Mouse (Mus musculus) testis, postnatal 14 days (tissue): ENCODE measurements around the gene Lrrc46.

ENCODE experiments used
- DNase-seq: peaks from one replicate; pipeline ENCODE4 v3.0.0; 2021; ENCODE audit warnings: low spot score

Lrrc46 gene

DNA sequence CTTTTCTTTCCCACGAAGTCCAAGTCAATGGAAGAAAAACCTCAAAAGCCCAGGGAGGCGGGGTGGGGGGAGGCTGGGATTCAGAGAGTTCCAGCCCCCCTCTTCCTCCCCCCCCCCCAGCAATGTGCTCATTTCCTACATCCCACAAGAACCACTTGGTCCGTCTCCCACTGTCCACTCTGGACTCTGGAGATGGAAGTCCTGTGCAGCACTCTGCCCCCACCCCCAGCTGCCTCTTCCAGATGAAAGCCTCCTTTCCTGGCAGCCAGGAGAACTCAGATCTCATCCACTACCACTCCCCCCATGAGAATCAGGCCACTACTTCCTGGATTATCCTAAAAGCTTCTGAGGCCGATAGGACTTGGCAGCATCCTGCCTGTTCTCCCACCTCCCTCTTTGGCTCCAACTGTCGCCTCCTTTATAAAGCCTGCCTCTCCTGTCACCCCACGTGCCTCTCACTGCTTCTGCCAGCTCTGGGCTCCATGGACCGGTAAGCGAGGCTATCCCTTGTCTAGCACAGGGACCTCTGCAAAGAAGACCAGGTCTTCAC is 28.0 kb downstream of the Lrrc46 start, which contains the start of gene Sp6:
Gene Sp6 (plus strand): TSS at position 274 of the 550 bp plus-strand sequence.
- DNase-seq: no peak

DNA sequence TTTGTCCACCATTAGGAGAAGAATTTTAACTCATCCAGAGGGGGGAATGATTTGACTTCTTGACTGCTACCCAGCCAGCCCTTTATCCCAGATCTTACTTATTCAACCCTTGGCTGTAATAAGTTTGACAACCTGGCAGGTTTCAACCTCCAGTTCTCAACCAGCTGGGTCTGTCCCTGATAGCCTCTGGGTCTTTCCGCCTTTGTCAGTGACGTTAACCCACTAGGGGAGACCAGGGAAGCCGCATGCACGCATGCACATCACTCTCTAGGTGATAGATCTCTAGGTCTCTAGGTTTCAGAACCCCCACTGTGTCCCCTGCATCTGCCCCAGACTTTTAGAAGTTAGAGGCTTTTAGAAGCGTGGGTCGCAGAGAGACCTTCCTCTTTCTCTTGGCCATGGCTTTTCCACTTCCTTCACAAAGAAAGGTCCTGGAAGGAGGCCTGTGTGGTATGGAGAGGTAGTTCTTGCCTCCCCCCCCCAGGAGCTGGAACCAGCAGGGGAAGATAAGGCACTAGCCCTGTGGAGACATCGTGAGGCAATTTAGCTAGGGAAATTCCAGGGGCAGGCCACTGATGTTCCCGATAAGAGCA is 31.9 kb downstream of the Lrrc46 start:
- no peak for DNase-seq

DNA sequence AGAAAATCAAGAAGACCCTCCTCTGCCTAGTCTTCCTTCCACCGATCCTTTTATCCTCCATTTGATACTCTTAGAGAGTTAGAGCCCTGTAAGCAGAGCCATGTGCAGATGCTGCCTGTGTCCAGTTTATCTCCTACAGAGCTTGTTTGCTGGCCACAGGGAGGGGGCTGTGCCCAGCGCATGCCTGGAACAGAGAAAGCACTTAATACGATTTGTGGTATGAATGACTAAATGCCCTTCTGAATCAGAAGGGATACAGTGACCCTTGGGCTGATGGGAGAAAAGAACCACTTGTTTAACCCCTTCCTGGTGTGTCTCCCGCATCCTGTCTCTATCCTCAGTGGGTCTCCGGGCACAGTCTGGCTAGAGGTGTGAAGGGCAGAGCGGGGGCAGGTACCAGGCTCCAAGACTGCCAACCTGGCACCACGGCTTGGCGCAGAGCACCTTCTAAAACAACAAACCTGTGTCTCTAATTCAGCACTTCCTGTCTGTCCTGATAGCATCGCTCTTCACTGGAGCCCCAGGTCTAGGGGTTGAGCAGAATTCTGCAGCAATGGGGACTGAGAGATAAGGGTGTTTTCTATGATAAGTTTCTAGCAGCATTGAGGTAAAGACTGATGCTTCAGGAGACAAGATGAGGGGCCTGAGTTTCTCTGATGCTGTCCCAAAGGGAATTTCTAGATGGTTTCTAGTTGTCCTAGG is 34.0 kb downstream of the Lrrc46 start:
- no peak for DNase-seq

DNA sequence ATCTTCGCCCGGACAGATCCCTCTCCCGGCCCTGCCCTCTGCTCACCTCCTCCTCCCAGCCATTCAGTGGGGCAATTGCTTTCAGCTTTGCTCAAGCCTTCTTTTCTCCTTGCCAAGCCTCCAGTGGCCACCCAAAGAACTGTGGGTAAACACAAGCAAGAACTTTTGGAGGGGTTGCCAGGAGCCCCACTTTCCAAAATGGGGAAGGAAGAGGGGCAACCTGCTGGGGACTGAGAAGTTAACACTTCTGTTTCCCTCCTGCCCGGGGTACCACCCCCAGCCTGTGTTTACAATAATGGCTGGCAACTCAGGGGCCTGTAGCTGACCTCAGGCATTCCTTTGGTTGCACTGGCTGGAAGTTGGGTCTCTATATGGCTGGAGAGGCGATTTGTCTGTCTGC is 38.0 kb downstream of the Lrrc46 start:
- DNase-seq: no peak

DNA sequence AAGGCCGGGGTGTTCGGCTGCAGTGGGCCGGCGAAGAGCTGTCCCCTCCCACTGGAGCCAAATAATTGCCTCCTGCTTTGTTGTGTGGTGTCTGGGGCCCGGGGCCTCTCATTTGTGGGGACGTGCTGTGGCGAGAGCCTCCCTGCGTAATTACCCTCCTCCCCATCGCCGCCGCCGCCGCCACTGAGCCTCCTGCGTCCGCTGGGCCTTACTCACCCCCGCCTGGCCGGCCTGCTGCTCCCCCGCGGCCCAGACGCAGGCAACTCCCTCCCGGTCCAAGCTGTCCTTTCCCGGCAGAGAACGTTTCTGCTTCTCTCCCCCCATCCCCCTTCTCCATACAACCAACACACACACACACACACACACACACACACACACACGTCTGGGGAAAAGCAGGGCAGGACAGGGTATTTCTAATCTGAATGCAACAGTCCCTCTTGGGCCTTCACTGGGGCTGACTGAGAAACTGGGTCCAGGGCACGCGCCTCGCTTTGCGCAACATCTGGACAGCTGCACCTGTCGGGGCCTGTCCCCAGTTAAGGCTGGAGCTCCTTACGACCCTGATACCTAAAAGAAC is 43.7 kb downstream of the Lrrc46 start:
- DNase-seq: no peak

DNA sequence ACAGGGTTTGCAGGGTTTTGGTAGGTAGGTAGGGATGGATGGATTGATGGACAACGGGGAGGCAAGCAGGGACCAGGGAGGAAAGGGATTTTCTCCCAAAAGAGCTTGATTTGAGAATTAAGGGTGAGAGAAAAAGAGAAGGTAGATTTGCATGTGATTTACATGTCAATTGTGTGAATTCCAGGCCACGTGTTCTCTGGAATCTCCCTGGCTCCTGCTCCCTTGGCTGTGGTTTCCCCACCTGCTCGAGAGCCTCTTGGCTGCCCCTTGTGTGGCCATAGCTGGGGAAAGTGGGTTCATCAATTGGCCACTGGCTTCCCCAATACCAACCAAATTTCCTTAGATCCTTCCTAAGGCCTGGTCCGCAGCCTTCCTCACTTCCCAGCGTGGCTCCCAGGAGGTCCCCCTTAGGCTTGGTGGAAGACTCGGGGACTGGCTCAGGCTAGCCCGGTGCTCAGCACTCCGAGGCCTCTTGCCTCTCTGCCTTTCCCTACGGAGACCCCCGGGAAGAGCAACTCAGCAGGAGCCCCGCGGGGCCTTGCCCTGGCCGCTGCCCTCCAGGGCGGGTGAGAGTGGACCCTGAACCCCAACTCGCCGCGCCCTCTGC is 44.3 kb downstream of the Lrrc46 start:
- no peak for DNase-seq

DNA sequence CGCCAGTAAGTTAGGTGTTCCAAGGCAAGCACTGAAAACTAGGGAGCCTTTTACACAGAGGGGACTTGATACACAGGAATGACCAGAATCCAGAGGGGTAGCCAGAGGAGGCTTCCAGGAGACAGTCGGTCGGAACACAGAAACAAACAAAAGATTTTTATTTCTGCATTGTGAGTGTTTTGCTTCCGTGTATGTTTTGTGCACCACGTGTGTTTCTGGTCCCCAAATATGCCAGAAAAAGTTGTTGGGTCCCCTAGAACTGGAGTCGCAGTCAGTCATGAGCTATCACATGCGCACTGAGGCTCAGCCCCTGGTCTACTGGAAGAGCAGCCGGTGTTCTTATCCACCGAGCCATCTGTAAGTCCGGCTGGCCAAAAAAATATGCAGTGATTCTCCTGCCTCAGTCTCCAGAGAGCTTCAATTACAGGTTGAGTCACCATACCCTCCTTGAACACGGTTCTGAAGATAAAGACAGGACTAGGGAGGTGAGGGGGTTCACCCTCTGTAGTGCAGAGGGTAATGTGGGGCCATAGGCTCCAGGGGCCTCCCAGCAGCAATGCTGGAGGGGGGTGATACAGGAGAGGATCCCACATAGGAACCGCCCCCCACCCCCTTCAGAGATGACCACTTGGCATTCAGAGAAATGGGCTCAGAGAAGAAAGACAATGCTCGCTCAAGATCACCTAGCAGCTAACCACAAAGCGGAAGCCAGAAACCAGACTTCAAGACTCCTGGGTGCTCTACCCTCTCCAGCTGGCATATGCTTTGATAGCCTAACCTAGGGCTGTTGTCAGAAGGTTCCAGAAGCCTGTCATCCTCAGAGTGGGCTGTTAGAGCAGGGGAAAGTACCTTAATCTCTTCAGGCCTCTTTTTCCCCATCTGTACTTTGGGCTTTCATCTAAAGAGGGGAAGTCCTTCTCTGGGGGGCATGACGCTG is 45.1 kb downstream of the Lrrc46 start:
- no peak for DNase-seq

DNA sequence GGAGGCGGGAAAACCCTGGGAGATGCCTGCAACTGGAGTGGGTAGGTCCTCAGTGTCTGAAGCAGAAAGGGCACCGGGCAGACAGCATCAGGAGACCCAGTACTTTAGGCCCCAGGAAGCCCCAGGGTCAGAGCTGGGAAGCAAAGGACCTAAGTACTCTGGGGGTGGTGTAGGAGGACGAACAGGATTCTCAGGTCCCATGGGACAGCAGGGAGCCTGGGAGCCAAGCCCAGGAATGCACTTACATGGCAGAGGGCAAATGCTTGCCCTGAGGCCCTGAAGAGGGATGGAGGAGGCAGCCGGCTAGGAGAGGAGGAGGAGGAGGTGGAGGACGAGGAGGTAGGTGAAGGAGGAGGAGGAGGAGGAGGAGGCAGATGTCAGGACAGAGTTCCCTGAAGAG is 46.2 kb downstream of the Lrrc46 start:
- no peak for DNase-seq

DNA sequence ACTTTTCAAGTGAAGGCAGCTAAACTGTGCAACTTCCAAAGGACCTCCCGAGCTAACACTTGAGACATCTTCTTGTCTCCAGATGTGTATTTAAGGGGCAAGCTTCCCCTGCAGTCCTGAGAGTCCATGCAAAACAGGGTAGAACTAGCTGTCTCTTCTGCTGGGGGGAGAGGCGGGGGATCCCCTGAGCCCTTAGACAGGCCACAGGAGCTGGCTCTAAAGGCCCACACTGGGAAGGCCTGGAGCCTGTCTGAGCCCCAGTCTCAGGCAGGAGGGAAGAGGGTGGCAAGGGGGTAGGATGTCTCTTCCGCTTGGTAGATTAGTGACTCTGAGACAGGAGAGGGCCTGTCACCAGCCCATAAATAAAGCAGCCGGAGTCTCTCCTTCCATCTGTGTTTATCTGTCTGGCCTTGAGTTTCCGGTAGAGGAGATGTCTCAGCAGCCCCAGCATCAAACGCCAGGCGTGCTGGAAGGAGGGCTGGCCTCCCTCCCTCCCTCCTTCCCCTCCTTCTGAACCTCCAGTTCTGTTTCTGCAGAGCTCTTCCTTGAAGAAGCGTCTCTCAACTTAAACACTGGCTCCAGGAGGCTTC is 48.4 kb downstream of the Lrrc46 start:
- no peak for DNase-seq

DNA sequence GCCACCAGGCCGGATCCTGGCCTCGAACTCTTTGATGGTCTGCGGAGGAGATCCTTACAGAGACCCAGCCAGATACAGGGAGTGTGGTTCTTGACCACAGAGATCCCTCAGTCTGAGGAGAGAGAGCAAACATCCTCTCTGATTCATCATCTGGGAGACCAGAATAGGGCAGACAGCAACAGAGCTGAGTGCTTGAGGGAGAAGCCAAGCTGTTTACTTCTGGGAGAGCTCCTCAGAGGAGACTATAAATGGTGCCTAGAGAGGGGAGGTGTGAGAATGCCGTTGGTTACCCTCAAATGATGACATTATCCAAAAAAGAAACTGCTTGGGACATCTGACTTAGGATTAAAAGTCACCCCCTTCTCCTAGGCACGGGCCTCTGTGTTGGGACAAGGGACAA is 49.7 kb downstream of the Lrrc46 start:
- DNase-seq: no peak

DNA sequence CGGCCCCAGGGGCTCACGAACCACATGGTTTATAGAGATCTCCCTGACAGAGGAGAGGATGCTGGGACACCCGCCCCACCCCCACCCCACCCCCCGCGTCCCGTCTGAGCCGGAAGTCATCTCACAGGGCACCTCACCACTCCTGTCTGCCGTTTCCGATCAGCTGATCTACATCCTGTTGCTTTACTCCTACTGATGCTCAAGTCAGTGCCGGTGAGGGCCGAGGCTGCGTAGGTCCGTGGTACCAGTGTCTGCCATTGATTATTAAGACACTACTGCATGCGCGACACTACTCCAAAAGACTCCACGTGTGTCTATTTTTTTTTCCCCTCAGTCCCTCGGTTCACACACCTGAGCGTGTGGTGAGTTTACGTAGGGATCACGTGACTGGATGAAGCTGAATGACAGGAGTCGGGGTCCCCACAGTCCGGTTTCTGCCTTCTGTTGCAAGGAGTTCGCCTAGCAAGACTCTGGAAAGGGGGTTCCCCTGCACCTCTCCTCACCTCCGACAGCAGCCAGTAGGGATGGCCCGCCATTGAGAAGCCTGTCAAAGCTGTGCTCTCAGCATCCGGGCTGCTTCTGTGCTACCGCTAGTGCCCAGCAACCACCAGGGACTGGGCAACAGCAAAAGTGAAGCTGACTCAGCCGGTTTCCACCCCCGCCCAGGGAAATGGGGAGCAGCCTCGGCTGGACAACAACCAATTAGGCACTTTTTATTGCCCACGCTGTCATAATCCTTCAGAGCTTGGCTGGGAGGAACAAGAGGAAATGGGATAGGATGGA is 53.1 kb downstream of the Lrrc46 start:
- no peak for DNase-seq

DNA sequence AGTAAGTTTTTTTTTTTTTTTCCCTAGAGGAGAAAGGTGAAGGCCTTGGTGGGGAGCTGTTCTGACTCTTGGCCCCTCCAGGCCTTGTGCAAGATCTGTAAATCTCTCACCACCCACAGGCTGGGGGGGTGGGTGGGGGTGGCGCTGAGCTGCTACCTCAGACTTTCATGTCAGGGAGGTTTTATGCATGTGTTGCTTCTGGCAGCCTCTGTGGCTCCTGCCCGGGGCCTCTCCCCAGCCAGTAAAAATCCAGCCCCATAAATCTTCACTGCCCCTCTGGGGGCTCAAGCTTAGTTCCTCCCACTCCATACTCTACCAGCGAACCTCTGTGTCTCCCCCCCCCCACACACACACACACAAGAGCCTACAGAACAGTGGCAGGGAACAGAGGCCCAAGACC is 54.7 kb downstream of the Lrrc46 start:
- DNase-seq: no peak

DNA sequence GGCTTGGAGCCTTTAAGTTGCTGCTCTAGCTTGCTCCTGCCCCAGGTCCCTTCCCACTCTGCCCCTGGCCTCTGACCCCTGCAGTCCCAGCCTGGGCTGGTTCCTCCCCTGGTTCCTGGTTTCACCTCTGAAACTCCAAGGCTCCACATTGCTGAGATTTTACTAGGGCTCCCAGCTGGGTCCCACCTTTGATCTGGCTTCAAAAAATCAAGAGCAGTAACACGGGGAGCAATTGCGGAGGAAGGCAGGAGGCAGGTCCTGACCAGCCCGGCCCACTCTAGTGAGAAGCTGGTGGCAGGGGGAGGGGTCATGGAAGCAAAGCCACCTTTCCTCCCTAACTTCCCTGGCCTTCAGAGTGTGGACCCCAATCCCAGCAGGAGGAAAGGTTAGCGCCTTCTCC is 56.3 kb downstream of the Lrrc46 start:
- DNase-seq: no peak
